Mouse (Mus musculus) erythroblast, embryonic 14.5 days (primary cell): ENCODE data around the gene Lpcat3. TPM values are rescaled to one million over a fixed set of nuclear protein-coding genes. Genes with fewer than 3 reads are reported as not detected.

Experiments used
- H3K27me3 ChIP-seq: 2 replicates; pipeline ENCODE4 v1.6.1; 2012; ENCODE audit warnings: inconsistent platforms; ENCODE audit not compliant: control insufficient read depth
- H3K36me3 ChIP-seq: 2 replicates; pipeline ENCODE4 v1.6.1; 2012; ENCODE audit warnings: mild to moderate bottlenecking, inconsistent platforms; ENCODE audit not compliant: control insufficient read depth
- H3K4me1 ChIP-seq: 2 replicates; pipeline ENCODE4 v1.6.1; 2012; ENCODE audit warnings: inconsistent platforms; ENCODE audit not compliant: control insufficient read depth
- H3K4me3 ChIP-seq: replicated peaks from 2 replicates; pipeline ENCODE3; 2012; ENCODE audit warnings: moderate library complexity, mild to moderate bottlenecking, inconsistent platforms
- H3K9me3 ChIP-seq: 2 replicates; pipeline ENCODE4 v1.6.1; 2012; ENCODE audit warnings: low read length, inconsistent platforms, mixed read lengths; ENCODE audit not compliant: control insufficient read depth
- GATA1 ChIP-seq: IDR thresholded peaks from 2 replicates; pipeline ENCODE4 v1.6.1; 2012; ENCODE audit warnings: low read length, inconsistent platforms, mixed read lengths
- TAL1 ChIP-seq: IDR thresholded peaks from 3 replicates; pipeline ENCODE4 v1.6.1; 2012; ENCODE audit warnings: low read length, inconsistent platforms, mixed read lengths
- polyA plus RNA-seq: library from polyadenylated mRNA; stranded (reverse); fragments of >175 nt; gene quantifications from 2 replicates; pipeline ENCODE4 v1.2.3, GENCODE M21; 2012

Lpcat3 gene
- polyA plus RNA-seq, 1 experiment = 15.9 TPM

DNA sequence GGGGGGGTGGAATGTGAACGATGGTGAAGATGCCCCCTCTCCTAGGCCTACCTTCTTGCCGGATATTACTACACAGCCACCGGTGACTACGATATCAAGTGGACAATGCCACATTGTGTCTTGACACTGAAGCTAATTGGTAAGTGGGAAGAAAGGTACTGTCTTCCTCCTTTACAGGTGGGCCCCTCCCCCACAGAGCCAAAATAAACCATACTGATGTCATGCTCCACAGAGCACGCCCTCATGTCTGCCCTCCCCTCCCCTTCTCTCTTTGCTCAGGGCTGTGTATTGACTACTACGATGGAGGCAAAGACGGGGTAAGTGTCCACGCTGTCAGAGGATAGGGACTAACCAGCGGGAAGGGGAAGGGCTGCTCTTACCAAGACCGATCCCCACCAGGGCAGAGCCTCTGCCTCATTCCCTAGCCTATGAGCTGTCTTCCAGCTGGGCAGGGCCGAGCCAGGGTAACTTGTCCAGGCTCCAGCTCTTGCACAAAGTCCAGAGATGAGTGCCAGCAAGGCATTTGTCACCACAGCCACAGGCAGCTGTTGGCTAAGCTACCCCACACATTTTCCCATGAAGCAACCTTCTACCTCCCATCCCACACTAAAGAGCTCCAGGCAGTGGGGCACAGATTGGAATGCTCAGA lies 37.3 kb downstream of the Lpcat3 start:
- Histone ChIP-seq H3K9me3 (no peaks in the 10 kb centered on the region), H3K27me3 (no peaks in the 10 kb centered on the region), H3K4me3 (no peak overlapping the region), H3K4me1 (peaks cover 3% of the 10 kb centered on the region), H3K36me3 (peaks cover 98% of the 10 kb centered on the region)
- no peak for TF ChIP-seq TAL1
- no peak for TF ChIP-seq GATA1

DNA sequence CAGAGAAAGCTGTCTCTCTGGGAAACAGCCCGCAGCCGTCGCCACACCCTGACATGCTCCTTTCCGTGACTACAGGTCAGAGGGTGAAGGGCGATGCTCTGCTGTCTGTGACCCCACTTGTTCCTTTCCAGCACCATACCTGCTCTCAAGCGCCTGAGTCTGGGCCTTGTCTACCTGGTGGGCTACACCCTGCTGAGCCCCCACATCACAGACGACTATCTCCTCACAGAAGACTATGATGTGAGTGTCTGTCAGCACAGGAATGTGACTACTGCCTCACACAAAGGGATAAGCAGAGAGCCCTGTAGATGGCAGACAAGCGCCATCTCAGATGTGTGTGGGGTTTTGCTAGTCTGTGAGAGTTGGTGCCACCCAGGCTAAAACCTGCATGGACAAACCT lies 38.5 kb downstream of the Lpcat3 start:
- H3K4me1 ChIP-seq = peaks cover 3% of the 10 kb centered on the region
- no peaks in the 10 kb centered on the region for H3K27me3 ChIP-seq
- no peak for TF ChIP-seq GATA1
- TF ChIP-seq TAL1 = no peak
- H3K4me3 ChIP-seq = no peak overlapping the region
- no peaks in the 10 kb centered on the region for H3K9me3 ChIP-seq
- H3K36me3 ChIP-seq = peaks cover 100% of the 10 kb centered on the region

DNA sequence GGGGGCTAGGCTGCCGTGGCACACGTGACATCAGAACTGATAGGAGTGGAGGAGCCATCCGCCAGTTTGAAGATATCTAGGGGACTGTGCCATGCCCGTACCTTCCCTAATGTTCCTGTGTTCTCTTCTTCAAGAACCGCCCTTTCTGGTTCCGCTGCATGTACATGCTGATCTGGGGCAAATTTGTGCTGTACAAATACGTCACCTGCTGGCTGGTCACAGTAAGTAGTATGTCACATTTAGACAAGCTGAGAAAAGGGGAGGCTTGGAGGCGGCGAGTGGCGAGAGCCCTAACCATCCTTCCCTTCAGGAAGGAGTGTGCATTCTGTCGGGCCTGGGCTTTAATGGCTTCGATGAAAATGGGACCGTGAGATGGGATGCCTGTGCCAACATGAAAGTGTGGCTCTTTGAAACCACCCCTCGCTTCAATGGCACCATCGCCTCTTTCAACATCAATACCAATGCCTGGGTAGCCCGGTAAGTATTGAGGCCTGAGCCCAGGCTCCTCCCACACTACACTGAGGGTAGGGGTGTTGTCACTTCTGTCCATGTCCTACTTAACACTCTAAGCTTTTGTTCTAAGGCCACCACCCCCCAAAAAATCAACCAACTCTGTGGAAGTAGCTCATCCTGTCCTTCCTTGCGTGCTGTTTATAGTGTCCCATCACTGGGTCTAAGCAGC lies 39.4 kb downstream of the Lpcat3 start:
- Histone ChIP-seq H3K36me3 (peaks cover 100% of the 10 kb centered on the region), H3K27me3 (no peaks in the 10 kb centered on the region), H3K4me1 (peaks cover 3% of the 10 kb centered on the region), H3K4me3 (no peak overlapping the region), H3K9me3 (no peaks in the 10 kb centered on the region)
- TF ChIP-seq TAL1 (no peak), GATA1 (no peak)

DNA sequence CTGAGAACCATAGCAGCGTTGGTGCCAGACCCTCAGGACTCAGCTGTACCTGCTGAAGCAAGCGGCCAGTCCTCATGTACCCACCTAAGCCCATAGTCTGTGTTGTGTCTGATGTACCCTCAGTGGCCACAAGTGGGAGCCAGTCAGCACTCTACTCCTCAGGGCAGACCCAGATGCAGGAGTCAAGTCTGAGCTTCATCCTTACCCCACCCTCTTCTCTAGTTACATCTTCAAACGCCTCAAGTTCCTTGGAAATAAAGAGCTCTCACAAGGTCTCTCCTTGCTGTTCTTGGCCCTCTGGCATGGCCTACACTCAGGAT lies 39.9 kb downstream of the Lpcat3 start:
- Histone ChIP-seq H3K4me3 (no peak overlapping the region), H3K9me3 (no peaks in the 10 kb centered on the region), H3K4me1 (peaks cover 3% of the 10 kb centered on the region), H3K36me3 (peaks cover 100% of the 10 kb centered on the region), H3K27me3 (no peaks in the 10 kb centered on the region)
- no peak for TF ChIP-seq GATA1
- no peak for TF ChIP-seq TAL1

DNA sequence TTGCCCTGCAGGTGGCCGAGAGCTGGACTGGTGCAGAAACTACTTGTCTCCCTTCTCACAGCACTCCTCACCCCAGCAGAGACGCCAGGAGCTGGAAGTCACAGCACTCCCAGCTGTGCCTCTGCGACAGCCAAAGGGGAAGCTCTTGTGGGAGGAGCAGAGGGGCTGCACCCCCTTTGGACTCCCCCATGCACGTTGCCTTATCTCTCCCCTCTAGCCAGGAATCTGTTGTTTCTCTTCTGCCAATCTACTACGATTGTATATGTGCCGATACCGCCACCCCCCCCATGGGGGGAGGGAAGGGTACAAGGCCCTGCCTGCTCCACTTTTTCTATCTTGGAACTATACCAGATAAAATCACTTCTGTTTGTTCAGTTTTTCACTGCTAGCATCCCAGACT lies 41.0 kb downstream of the Lpcat3 start:
- TF ChIP-seq GATA1 (no peak), TAL1 (no peak)
- Histone ChIP-seq H3K36me3 (peaks cover 100% of the 10 kb centered on the region), H3K4me1 (peaks cover 8% of the 10 kb centered on the region), H3K27me3 (no peaks in the 10 kb centered on the region), H3K4me3 (no peak overlapping the region), H3K9me3 (no peaks in the 10 kb centered on the region)

DNA sequence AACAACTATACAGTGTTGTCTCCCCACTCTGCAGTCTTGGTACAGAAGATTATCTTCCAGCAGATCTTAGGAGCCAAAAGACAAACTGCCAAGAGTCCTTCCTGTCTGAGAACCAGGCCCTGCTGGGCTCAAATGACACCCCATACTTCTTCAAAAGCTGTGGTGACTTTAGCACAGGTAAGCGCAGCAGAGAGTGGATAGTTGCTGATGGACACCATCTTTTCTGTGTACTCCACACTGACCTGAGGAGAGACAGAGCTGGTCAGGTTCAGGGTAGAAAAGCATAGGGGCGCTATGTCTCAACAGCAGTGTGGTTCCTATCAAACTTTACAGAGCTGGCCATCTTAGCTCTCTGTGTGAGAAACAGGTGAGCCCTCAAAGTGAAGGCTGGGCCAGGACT lies 41.6 kb downstream of the Lpcat3 start:
- Histone ChIP-seq H3K36me3 (peaks cover 100% of the 10 kb centered on the region), H3K9me3 (no peaks in the 10 kb centered on the region), H3K4me3 (no peak overlapping the region), H3K4me1 (peaks cover 14% of the 10 kb centered on the region), H3K27me3 (no peaks in the 10 kb centered on the region)
- TF ChIP-seq TAL1 (no peak), GATA1 (no peak)

DNA sequence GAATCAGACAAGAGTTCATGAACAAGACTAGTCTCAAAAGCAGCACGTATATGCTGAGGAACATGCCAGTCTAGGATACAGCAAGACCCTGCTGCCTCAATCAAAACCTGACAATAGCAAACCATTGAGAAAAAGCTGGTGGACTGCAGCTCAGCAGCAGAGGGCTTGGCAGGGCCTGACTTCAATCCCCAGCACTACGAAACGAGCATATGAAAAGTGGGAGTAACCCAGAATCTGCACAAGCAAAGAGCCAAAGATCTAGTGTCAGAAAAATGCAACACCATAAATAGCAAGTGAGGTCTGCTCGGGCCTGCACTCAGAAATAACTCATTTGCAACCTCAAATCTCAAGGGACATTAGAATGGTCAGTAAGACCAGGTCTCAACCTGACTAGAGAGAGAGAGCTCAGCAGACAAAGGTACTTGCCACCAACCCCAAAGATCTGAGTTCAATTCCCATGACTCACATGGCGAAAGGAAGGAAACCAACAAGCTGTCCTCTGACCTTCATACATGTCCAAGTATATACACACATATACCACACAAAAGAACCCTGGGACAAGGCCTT lies 43.3 kb downstream of the Lpcat3 start:
- Histone ChIP-seq H3K4me3 (no peak overlapping the region), H3K4me1 (peaks cover 30% of the 10 kb centered on the region), H3K36me3 (peaks cover 94% of the 10 kb centered on the region), H3K27me3 (no peaks in the 10 kb centered on the region), H3K9me3 (no peaks in the 10 kb centered on the region)
- TF ChIP-seq TAL1 (no peak), GATA1 (no peak)

DNA sequence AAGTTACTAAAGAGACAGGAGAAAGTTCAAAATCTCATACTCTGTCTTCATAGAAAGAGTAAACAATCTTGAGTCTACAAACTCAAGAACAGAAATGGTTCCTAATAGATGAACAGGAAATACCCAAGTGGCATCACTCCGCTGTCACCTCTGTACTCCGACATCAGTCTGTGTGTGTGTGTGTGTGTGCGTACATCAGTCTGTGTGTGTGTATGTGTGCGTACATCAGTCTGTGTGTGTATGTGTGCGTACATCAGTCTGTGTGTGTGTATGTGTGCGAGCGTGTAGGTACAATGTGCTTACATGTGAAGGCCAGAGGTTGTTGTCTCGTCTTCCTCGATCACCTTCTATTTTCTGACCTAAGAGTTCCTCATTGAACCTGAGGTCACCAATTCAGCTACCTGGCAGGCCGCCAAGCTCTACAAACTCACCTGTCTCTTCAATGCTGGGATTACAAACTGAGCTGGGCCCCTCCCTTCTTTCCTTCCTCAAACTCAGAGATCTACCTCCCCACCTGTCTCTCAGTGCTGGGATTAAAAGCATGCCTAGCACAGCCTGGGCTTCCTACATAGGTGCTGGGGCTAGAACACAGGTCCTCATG lies 45.6 kb downstream of the Lpcat3 start:
- H3K27me3 ChIP-seq = no peaks in the 10 kb centered on the region
- peaks cover 45% of the 10 kb centered on the region for H3K4me1 ChIP-seq
- H3K4me3 ChIP-seq = no peak overlapping the region
- peaks cover 73% of the 10 kb centered on the region for H3K36me3 ChIP-seq
- no peaks in the 10 kb centered on the region for H3K9me3 ChIP-seq
- no peak for TF ChIP-seq GATA1
- no peak for TF ChIP-seq TAL1
